Mouse (Mus musculus): ENCODE results near the gene 4930402K13Rik.

DNA sequence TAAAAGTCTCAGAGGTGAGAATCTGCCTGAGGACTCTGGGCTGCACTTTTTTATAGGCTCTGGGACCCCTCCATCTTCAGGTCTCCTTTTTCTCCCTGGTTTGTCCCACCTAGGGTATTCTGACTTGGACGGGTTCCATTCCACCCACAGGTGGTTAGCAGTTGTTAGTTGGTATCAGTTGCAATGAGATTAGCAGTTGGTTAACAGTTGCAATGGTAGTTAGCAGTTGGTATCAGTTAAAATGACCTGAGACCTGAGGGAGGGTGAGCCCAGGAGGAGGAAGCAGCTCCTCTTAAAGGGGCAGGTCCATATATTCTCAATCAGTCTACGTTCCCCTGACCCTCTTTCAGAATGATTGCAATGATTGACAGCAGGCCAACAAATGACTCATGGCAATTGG, 6.0 kb downstream of the 4930402K13Rik start:
- TF ChIP-seq CTCF (IDR thresholded peaks at IDR 0.05) (no peak), EP300 (IDR thresholded peaks at IDR 0.05) (no peak)
